Mouse (Mus musculus): Measurements from ENCODE around the gene Lclat1. TPM values are rescaled to one million over a fixed set of nuclear protein-coding genes. Genes with fewer than 3 reads are reported as not detected.
"Not testable (repeated sequence)": the region's sequence is repeated elsewhere in the genome, so short reads cannot be mapped to it uniquely, and the experiment has no call there.

Lclat1 gene
- polyA plus RNA-seq, 1 experiment = not detected

- TF ChIP-seq GATA1 (IDR thresholded peaks at IDR 0.05; ENCODE audit: low read length) (no peak), TAL1 (IDR thresholded peaks at IDR 0.05; ENCODE audit: low read length) (no peak)
- H3K27me3 ChIP-seq (ENCODE audit: control insufficient read depth) = no peaks in the 10 kb centered on the region
- H3K36me3 ChIP-seq (ENCODE audit: control insufficient read depth) = no peaks in the 10 kb centered on the region
- peaks cover 23% of the 10 kb centered on the region for H3K4me1 ChIP-seq (ENCODE audit: control insufficient read depth)
- H3K4me3 ChIP-seq (replicated peaks) = no peak overlapping the region
- no peaks in the 10 kb centered on the region for H3K9me3 ChIP-seq (ENCODE audit: control insufficient read depth, low read length)
These were observed 138.3 kb downstream of the Lclat1 start for GRCm38 (mm10) chr17:73246036-73246435.

GRCm38 (mm10) chr17:73246926-73247325 is 139.1 kb downstream of the Lclat1 start:
- H3K4me1 ChIP-seq (ENCODE audit: control insufficient read depth) = peaks cover 21% of the 10 kb centered on the region
- TF ChIP-seq TAL1 (IDR thresholded peaks at IDR 0.05; ENCODE audit: low read length) (no peak), GATA1 (IDR thresholded peaks at IDR 0.05; ENCODE audit: low read length) (no peak)

GRCm38 (mm10) chr17:73247758-73248157 is 140.0 kb downstream of the Lclat1 start:
- no peaks in the 10 kb centered on the region for H3K9me3 ChIP-seq (ENCODE audit: control insufficient read depth, low read length)
- H3K4me1 ChIP-seq (ENCODE audit: control insufficient read depth) = peaks cover 21% of the 10 kb centered on the region
- TF ChIP-seq GATA1 (IDR thresholded peaks at IDR 0.05; ENCODE audit: low read length) (no peak), TAL1 (IDR thresholded peaks at IDR 0.05; ENCODE audit: low read length) (no peak)
- H3K27me3 ChIP-seq (ENCODE audit: control insufficient read depth) = no peaks in the 10 kb centered on the region
- H3K36me3 ChIP-seq (ENCODE audit: control insufficient read depth) = no peaks in the 10 kb centered on the region
- H3K4me3 ChIP-seq (replicated peaks) = no peak overlapping the region

More at GRCm38 (mm10) chr17:73246926-73247325, 139.1 kb downstream of the Lclat1 start:
- no peaks in the 10 kb centered on the region for H3K9me3 ChIP-seq (ENCODE audit: control insufficient read depth, low read length)
- H3K27me3 ChIP-seq (ENCODE audit: control insufficient read depth) = no peaks in the 10 kb centered on the region
- H3K36me3 ChIP-seq (ENCODE audit: control insufficient read depth) = no peaks in the 10 kb centered on the region
- H3K4me3 ChIP-seq (replicated peaks) = no peak overlapping the region

GRCm38 (mm10) chr17:73250488-73251141 is 142.8 kb downstream of the Lclat1 start:
- H3K27me3 ChIP-seq (ENCODE audit: control insufficient read depth) = no peaks in the 10 kb centered on the region
- no peaks in the 10 kb centered on the region for H3K9me3 ChIP-seq (ENCODE audit: control insufficient read depth, low read length)
- peaks cover 6% of the 10 kb centered on the region for H3K4me1 ChIP-seq (ENCODE audit: control insufficient read depth)
- TF ChIP-seq TAL1 (IDR thresholded peaks at IDR 0.05; ENCODE audit: low read length) = no peak
- TF ChIP-seq GATA1 (IDR thresholded peaks at IDR 0.05; ENCODE audit: low read length) = no peak
- H3K4me3 ChIP-seq (replicated peaks) = no peak overlapping the region
- no peaks in the 10 kb centered on the region for H3K36me3 ChIP-seq (ENCODE audit: control insufficient read depth)

- TF ChIP-seq GATA1 (IDR thresholded peaks at IDR 0.05; ENCODE audit: low read length) (no peak), TAL1 (IDR thresholded peaks at IDR 0.05; ENCODE audit: low read length) (no peak)
- H3K27me3 ChIP-seq (ENCODE audit: control insufficient read depth) = no peaks in the 10 kb centered on the region
- H3K4me1 ChIP-seq (ENCODE audit: control insufficient read depth) = peaks cover 4% of the 10 kb centered on the region
- H3K36me3 ChIP-seq (ENCODE audit: control insufficient read depth) = no peaks in the 10 kb centered on the region
- no peaks in the 10 kb centered on the region for H3K9me3 ChIP-seq (ENCODE audit: control insufficient read depth, low read length)
- no peak overlapping the region for H3K4me3 ChIP-seq (replicated peaks)
These were observed 143.3 kb downstream of the Lclat1 start for GRCm38 (mm10) chr17:73251142-73251502.

GRCm38 (mm10) chr17:73251812-73252608 is 144.2 kb downstream of the Lclat1 start:
- Histone ChIP-seq H3K9me3 (ENCODE audit: control insufficient read depth, low read length) (no peaks in the 10 kb centered on the region), H3K36me3 (ENCODE audit: control insufficient read depth) (no peaks in the 10 kb centered on the region), H3K4me1 (ENCODE audit: control insufficient read depth) (peaks cover 4% of the 10 kb centered on the region), H3K4me3 (replicated peaks) (no peak overlapping the region), H3K27me3 (ENCODE audit: control insufficient read depth) (no peaks in the 10 kb centered on the region)
- no peak for TF ChIP-seq GATA1 (IDR thresholded peaks at IDR 0.05; ENCODE audit: low read length)
- TF ChIP-seq TAL1 (IDR thresholded peaks at IDR 0.05; ENCODE audit: low read length) = no peak

GRCm38 (mm10) chr17:73253291-73253969 is 145.6 kb downstream of the Lclat1 start:
- no peak for TF ChIP-seq GATA1 (IDR thresholded peaks at IDR 0.05; ENCODE audit: low read length)
- Histone ChIP-seq H3K4me1 (ENCODE audit: control insufficient read depth) (peaks cover 2% of the 10 kb centered on the region), H3K4me3 (replicated peaks) (no peak overlapping the region), H3K9me3 (ENCODE audit: control insufficient read depth, low read length) (no peaks in the 10 kb centered on the region), H3K27me3 (ENCODE audit: control insufficient read depth) (no peaks in the 10 kb centered on the region), H3K36me3 (ENCODE audit: control insufficient read depth) (no peaks in the 10 kb centered on the region)

- no peaks in the 10 kb centered on the region for H3K9me3 ChIP-seq (ENCODE audit: control insufficient read depth, low read length)
- TF ChIP-seq GATA1 (IDR thresholded peaks at IDR 0.05; ENCODE audit: low read length) (no peak), TAL1 (IDR thresholded peaks at IDR 0.05; ENCODE audit: low read length) (no peak)
- no peaks in the 10 kb centered on the region for H3K27me3 ChIP-seq (ENCODE audit: control insufficient read depth)
- no peaks in the 10 kb centered on the region for H3K36me3 ChIP-seq (ENCODE audit: control insufficient read depth)
- H3K4me1 ChIP-seq (ENCODE audit: control insufficient read depth) = peaks cover 2% of the 10 kb centered on the region
- H3K4me3 ChIP-seq (replicated peaks) = no peak overlapping the region
These were observed 148.0 kb downstream of the Lclat1 start for GRCm38 (mm10) chr17:73255801-73256200.

GRCm38 (mm10) chr17:73258620-73259019 is 150.8 kb downstream of the Lclat1 start:
- no peaks in the 10 kb centered on the region for H3K27me3 ChIP-seq (ENCODE audit: control insufficient read depth)
- no peaks in the 10 kb centered on the region for H3K36me3 ChIP-seq (ENCODE audit: control insufficient read depth)
- H3K4me1 ChIP-seq (ENCODE audit: control insufficient read depth) = no peaks in the 10 kb centered on the region
- H3K9me3 ChIP-seq (ENCODE audit: control insufficient read depth, low read length) = no peaks in the 10 kb centered on the region
- no peak overlapping the region for H3K4me3 ChIP-seq (replicated peaks)
- no peak for TF ChIP-seq GATA1 (IDR thresholded peaks at IDR 0.05; ENCODE audit: low read length)
- TF ChIP-seq TAL1 (IDR thresholded peaks at IDR 0.05; ENCODE audit: low read length) = no peak

- not testable (repeated sequence) for H3K36me3 ChIP-seq (ENCODE audit: control insufficient read depth); H3K4me1 ChIP-seq (ENCODE audit: control insufficient read depth); H3K4me3 ChIP-seq (replicated peaks); H3K27me3 ChIP-seq (ENCODE audit: control insufficient read depth); H3K9me3 ChIP-seq (ENCODE audit: control insufficient read depth, low read length)
These were observed 151.5 kb downstream of the Lclat1 start for GRCm38 (mm10) chr17:73259258-73259657.
